In the genomic region with DNA sequence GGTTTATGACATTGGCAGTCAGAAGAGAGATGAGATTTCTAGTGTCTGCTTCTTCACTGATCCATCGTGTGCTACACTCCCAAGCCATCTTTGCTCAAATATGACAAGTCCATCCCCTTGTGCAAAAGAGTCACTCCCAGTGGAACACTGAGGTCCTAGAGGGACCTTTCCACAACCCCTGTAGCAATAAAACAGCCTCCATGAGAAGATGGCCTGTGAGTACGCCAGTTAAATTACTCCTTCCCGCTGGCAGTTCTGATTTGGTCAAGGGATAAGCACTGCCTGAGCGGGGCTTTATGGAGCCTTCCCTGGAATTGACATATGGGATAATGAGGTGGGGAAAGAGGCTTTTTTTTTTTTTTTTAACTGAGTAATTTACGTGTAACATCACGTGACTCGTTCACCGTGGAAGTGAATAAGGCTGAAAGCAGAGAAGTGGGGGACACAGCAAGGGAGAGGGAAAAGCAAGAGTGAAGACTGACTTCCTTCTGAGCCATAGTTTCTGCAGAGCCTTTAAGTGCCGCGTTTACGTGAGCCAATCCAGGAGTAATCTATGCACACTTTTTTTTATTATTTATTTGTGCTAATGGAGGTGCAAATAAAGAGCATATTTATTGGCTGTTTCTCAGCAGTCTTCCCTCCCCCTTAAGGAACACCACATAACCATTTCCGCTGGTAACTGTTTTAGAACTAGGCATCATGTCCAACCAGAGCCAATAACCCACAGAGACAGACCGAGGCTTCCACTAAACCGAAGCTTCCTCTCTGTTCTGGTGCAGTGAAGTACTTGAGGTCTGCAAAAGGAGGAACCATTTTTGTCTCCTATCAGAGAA, we compare ENCODE assay signal across 8 mouse cellular contexts. TPM values are rescaled to one million over a fixed set of nuclear protein-coding genes. Genes with fewer than 3 reads are reported as not detected.
DNase-seq lines count a peak whose midpoint lies in the region; ATAC-seq and TF ChIP-seq lines count a peak whose summit lies in the region.

A gene (minus strand): TSS at position 102 of the 833 bp plus-strand sequence.

- peak within 1 kb of the TSS; percentile 92 for H3K4me3 ChIP-seq in hindbrain, embryonic 12.5 days
- peak within 1 kb of the TSS; percentile 93 for H3K4me3 ChIP-seq in stomach, postnatal 0 days (ENCODE audit: low read depth, low read length)

- peak within 1 kb of the TSS; percentile 96 for H3K27ac ChIP-seq in hindbrain, embryonic 12.5 days
- H3K27ac ChIP-seq in stomach, postnatal 0 days (replicated peaks): peak within 1 kb of the TSS; percentile 98

- 12% methylated on average over 14 of the region's 14 CpGs for WGBS in hindbrain, embryonic 12.5 days
- WGBS in stomach, postnatal 0 days: 5% methylated on average over 14 of the region's 14 CpGs

- peak within 1 kb of the TSS; percentile 76 for H3K9ac ChIP-seq in hindbrain, embryonic 12.5 days
- peak within 1 kb of the TSS; percentile 92 for H3K9ac ChIP-seq in stomach, postnatal 0 days (ENCODE audit: low read length)

- no peak for DNase-seq in urinary bladder, adult 2 months (ENCODE audit: low spot score)
- DNase-seq in urinary bladder, postnatal 36 days (ENCODE audit: low spot score in 2 of 2): no peak
- peak; percentile 68 for DNase-seq in cerebellum, adult 9-11 months
- peak; percentile 39 to 43 for DNase-seq in frontal cortex, postnatal 36 days (ENCODE audit: low spot score in 2 of 2)
- peak in 1 of 2 experiments; percentile 40 for DNase-seq in left cerebral cortex, postnatal 10 days (ENCODE audit: extremely low spot score in 1 of 2, low spot score in 2 of 2)
- peak; percentile 30 for DNase-seq in stomach, postnatal 0 days (ENCODE audit: low spot score)

- H3K36me3 ChIP-seq in hindbrain, embryonic 12.5 days: no peaks in the 10 kb centered on the region
- H3K36me3 ChIP-seq in stomach, postnatal 0 days (ENCODE audit: control insufficient read depth, insufficient read depth, low read length): no peaks in the 10 kb centered on the region

- TF ChIP-seq EP300 in stomach, postnatal 0 days (optimal IDR thresholded peaks at IDR 0.05): no peak

- intact Hi-C loops in left cerebral cortex, postnatal 10 days (cut with DNase I): loop anchor here (5.0 kb wide), 1 partner anchor 61 kb away; no protein-coding TSS in a partner anchor

- H3K9me3 ChIP-seq in hindbrain, embryonic 12.5 days (replicated peaks): no peaks in the 10 kb centered on the region
- H3K9me3 ChIP-seq in stomach, postnatal 0 days (ENCODE audit: control insufficient read depth, low read length): no peaks in the 10 kb centered on the region

- H3K4me2 ChIP-seq in hindbrain, embryonic 12.5 days (replicated peaks): peak within 1 kb of the TSS; percentile 83
- peak within 1 kb of the TSS; percentile 95 for H3K4me2 ChIP-seq in stomach, postnatal 0 days (replicated peaks; ENCODE audit: low read depth)

- ATAC-seq in hindbrain, embryonic 12.5 days (ENCODE audit: low FRiP score): no peak
- ATAC-seq in megakaryocyte progenitor cell, adult 5-6 weeks (replicated peaks; ENCODE audit: poor library complexity): peak; percentile 39
- ATAC-seq in stomach, postnatal 0 days (ENCODE audit: low FRiP score, low TSS enrichment): no peak

- TF ChIP-seq CTCF in stomach, postnatal 0 days (IDR thresholded peaks at IDR 0.05; ENCODE audit: low read depth): no peak

- H3K4me1 ChIP-seq in hindbrain, embryonic 12.5 days: peaks cover 24% of the 10 kb centered on the region
- peaks cover 7% of the 10 kb centered on the region; the same call in 1 of the 2 replicates for H3K4me1 ChIP-seq in stomach, postnatal 0 days (replicated peaks; ENCODE audit: control insufficient read depth, insufficient read depth)

- H3K27me3 ChIP-seq in hindbrain, embryonic 12.5 days: no peaks in the 10 kb centered on the region
- no peaks in the 10 kb centered on the region for H3K27me3 ChIP-seq in stomach, postnatal 0 days (ENCODE audit: control insufficient read depth, insufficient read depth, low read length)

RNA-seq across cellular contexts. Expression of the gene that starts here (rescaled TPM):
- polyA plus RNA-seq in urinary bladder, adult 2 months (2012; rRNA removed): 59.0 and 64.8 TPM in 2 replicates
- 49.3 and 50.9 TPM in 2 replicates for polyA plus RNA-seq in hindbrain, embryonic 12.5 days (2016; fragmentation: Nextera tagmentation; extraction: Ambion mirVana)
- total RNA-seq in left cerebral cortex, postnatal 10 days (2021): 10 to 100 TPM; 34.3 to 35.6 TPM
- total RNA-seq in megakaryocyte progenitor cell, adult 5-6 weeks (2015): 33.8 and 35.2 TPM in 2 replicates
- total RNA-seq in megakaryocyte progenitor cell, adult 5-6 weeks (2017): 92.5 and 96.5 TPM in 2 replicates
- polyA plus RNA-seq in stomach, postnatal 0 days (2015; fragmentation: Nextera tagmentation; extraction: Ambion mirVana): 114 and 117 TPM in 2 replicates

Comparison
In these comparisons a context has a peak if more than half of its experiments do, and no peak if none do; other contexts are left out.
1. DNase-seq: peak in cerebellum, adult 9-11 months (single experiment), frontal cortex, postnatal 36 days (2 of 2) and stomach, postnatal 0 days (single experiment); none in urinary bladder, adult 2 months (single experiment) and urinary bladder, postnatal 36 days (0 of 2).